In genomic region chr1:158180095-158180494, GRCm38 (mm10) we compare ENCODE assay signal across 21 mouse cellular contexts.
A peak's percentile ranks its signal among the peaks of the same experiment; 100 is the strongest.
DNase-seq lines count a peak whose midpoint lies in the region; ATAC-seq and TF ChIP-seq lines count a peak whose summit lies in the region.
"Had no signal": no experiment of that assay in that cellular context is flagged by ENCODE, and none has a peak within 500 bp of the region (broad histone marks: within the 10 kb centered on the region; RNA-seq: fewer than 3 reads in every experiment).

No protein-coding gene starts in this region.

- no peak overlapping the region for H3K4me2 ChIP-seq in lung, embryonic 14.5 days
- H3K4me2 ChIP-seq: forebrain, embryonic 12.5 days; hindbrain, embryonic 12.5 days; liver, embryonic 15.5 days had no signal

- intact Hi-C loops in gastrocnemius, adult 2 months (cut with DNase I) = no loop called here

- H3K27me3 ChIP-seq in lung, embryonic 14.5 days (ENCODE audit: insufficient read depth, low read length) = no peaks in the 10 kb centered on the region
- H3K27me3 ChIP-seq: forebrain, embryonic 12.5 days; hindbrain, embryonic 12.5 days; liver, embryonic 15.5 days; megakaryocyte, embryonic 14.5 days had no signal

- H3K9me3 ChIP-seq in lung, embryonic 14.5 days (ENCODE audit: low read depth, low read length) = no peaks in the 10 kb centered on the region
- H3K9me3 ChIP-seq: embryonic facial prominence, embryonic 10.5 days; forebrain, embryonic 12.5 days; hindbrain, embryonic 12.5 days; liver, embryonic 15.5 days; megakaryocyte, embryonic 14.5 days had no signal

- no peaks in the 10 kb centered on the region for H3K4me1 ChIP-seq in lung, embryonic 14.5 days (ENCODE audit: insufficient read depth)
- H3K4me1 ChIP-seq: embryonic facial prominence, embryonic 10.5 days; forebrain, embryonic 12.5 days; hindbrain, embryonic 12.5 days; liver, embryonic 15.5 days; megakaryocyte, embryonic 14.5 days had no signal

- no peaks in the 10 kb centered on the region for H3K36me3 ChIP-seq in lung, embryonic 14.5 days (ENCODE audit: insufficient read depth)
- H3K36me3 ChIP-seq: embryonic facial prominence, embryonic 10.5 days; forebrain, embryonic 12.5 days; hindbrain, embryonic 12.5 days; liver, embryonic 15.5 days had no signal

- no peak overlapping the region for H3K27ac ChIP-seq in gastrocnemius, adult 2 months
- H3K27ac ChIP-seq in lung, embryonic 14.5 days (ENCODE audit: low read depth) = no peak overlapping the region
- H3K27ac ChIP-seq: embryonic facial prominence, embryonic 10.5 days; forebrain, embryonic 12.5 days; hindbrain, embryonic 12.5 days; liver, embryonic 15.5 days had no signal

- H3K4me3 ChIP-seq in gastrocnemius, adult 2 months = no peak overlapping the region
- H3K4me3 ChIP-seq in lung, embryonic 14.5 days (ENCODE audit: low read depth, low read length) = no peak overlapping the region
- H3K4me3 ChIP-seq: embryonic facial prominence, embryonic 10.5 days; forebrain, embryonic 12.5 days; hindbrain, embryonic 12.5 days; liver, embryonic 15.5 days; megakaryocyte, embryonic 14.5 days had no signal

- ATAC-seq in lung, embryonic 14.5 days (ENCODE audit: insufficient read depth) = no peak
- ATAC-seq: inflammation-experienced regulatory T-cells, adult 6 months had no signal

- 61% methylated on average over 4 of the region's 4 CpGs for WGBS in lung, embryonic 14.5 days

- H3K9ac ChIP-seq in lung, embryonic 14.5 days = no peak overlapping the region
- H3K9ac ChIP-seq: forebrain, embryonic 12.5 days; hindbrain, embryonic 12.5 days; liver, embryonic 15.5 days had no signal

- TF ChIP-seq CTCF in gastrocnemius, adult 2 months (IDR thresholded peaks at IDR 0.05) = peak; percentile 9; the same call in 1 of the 2 replicates
- TF ChIP-seq CTCF in lung, embryonic 14.5 days (IDR thresholded peaks at IDR 0.05; ENCODE audit: low read depth) = peak; percentile 34

- no peak for DNase-seq in gastrocnemius, adult 2 months
- DNase-seq in gastrocnemius, postnatal 4 days (ENCODE audit: low spot score in 2 of 2) = no peak
- peak; percentile 4 for DNase-seq in lung, embryonic 14.5 days
- no peak for DNase-seq in lung, postnatal 36 days
- DNase-seq in MN1 (ENCODE audit: low spot score) = peak; percentile 50
- peak; percentile 37 for DNase-seq in brain, adult 2 months (ENCODE audit: low read depth, low spot score)
- no peak for DNase-seq in ovary, postnatal 36 days (ENCODE audit: low spot score)
- no peak for DNase-seq in embryo, embryonic 10 days (ENCODE audit: low spot score)
- DNase-seq: cerebellum, adult 9-10 months; gastrocnemius, postnatal 36 days; heart, postnatal 10 days; kidney, adult 2 months; kidney, postnatal 36 days; lung, postnatal 10 days; thymus, postnatal 4 days had no signal

Comparison
In these comparisons a context has a peak if more than half of its experiments do, and no peak if none do; other contexts are left out.
1. DNase-seq: peak in lung, embryonic 14.5 days (single experiment), MN1 (single experiment) and brain, adult 2 months (single experiment); none in gastrocnemius, adult 2 months (single experiment), gastrocnemius, postnatal 4 days (0 of 2), lung, postnatal 36 days (single experiment), ovary, postnatal 36 days (single experiment) and embryo, embryonic 10 days (single experiment).